Mouse (Mus musculus) midbrain, embryonic 11.5 days (tissue): Measurements from ENCODE around the gene Frmd4a. TPM values are rescaled to one million over a fixed set of nuclear protein-coding genes. Genes with fewer than 3 reads are reported as not detected.

Experiments
- ATAC-seq: fragments of 200-750 bp; cut with Nextera tagmentation; 2 replicates; pipeline ENCODE4 v1.8.0; 2017; ENCODE audit warnings: moderate TSS enrichment, moderate library complexity; ENCODE audit not compliant: low FRiP score
- DNase-seq: peaks from one replicate; pipeline ENCODE4 v3.0.0; 2015; ENCODE audit warnings: low spot score; ENCODE audit errors: missing footprints
- H3K27ac ChIP-seq: fragments of 300-500 bp; sonication (generic); 2 replicates; pipeline ENCODE4 v1.5.1; 2014; ENCODE audit warnings: low read depth, low read length
- H3K27me3 ChIP-seq: fragments of 300-500 bp; sonication (generic); 2 replicates; pipeline ENCODE4 v1.6.1; 2014; ENCODE audit warnings: mild to moderate bottlenecking, low read length, moderate library complexity, mixed read lengths; ENCODE audit not compliant: control insufficient read depth, insufficient read depth
- H3K36me3 ChIP-seq: fragments of 300-500 bp; sonication (generic); 2 replicates; pipeline ENCODE4 v1.6.1; 2014; ENCODE audit warnings: mild to moderate bottlenecking, low read length, moderate library complexity, mixed read lengths; ENCODE audit not compliant: control insufficient read depth, insufficient read depth
- H3K4me1 ChIP-seq: fragments of 300-500 bp; sonication (generic); 2 replicates; pipeline ENCODE4 v1.6.1; 2014; ENCODE audit warnings: low read length; ENCODE audit not compliant: control insufficient read depth, insufficient read depth
- H3K4me2 ChIP-seq: fragments of 300-500 bp; sonication (generic); 2 replicates; pipeline ENCODE4 v1.6.1; 2014; ENCODE audit warnings: mild to moderate bottlenecking, moderate library complexity
- H3K4me3 ChIP-seq: fragments of 300-500 bp; sonication (generic); 2 replicates; pipeline ENCODE4 v1.5.1; 2014; ENCODE audit warnings: low read depth, low read length
- H3K9ac ChIP-seq: fragments of 300-500 bp; sonication (generic); 2 replicates; pipeline ENCODE4 v1.6.1; 2014; ENCODE audit warnings: low read length
- H3K9me3 ChIP-seq: fragments of 300-500 bp; sonication (generic); 2 replicates; pipeline ENCODE4 v1.6.1; 2016; ENCODE audit warnings: low read length; ENCODE audit not compliant: control insufficient read depth
- WGBS: fragments of 180-500 bp; shearing (Covaris S2); extraction: QIAGEN DNeasy Blood & Tissue Kit; methylation state at CpG from one replicate; pipeline ENCODE4 v1.1.7; 2014; 5-methylcytosine and 5-hydroxymethylcytosine counted together
- polyA plus RNA-seq: library from polyadenylated mRNA; unstranded; fragments of >200 nt; fragmentation: Nextera tagmentation; extraction: Ambion mirVana; gene quantifications from 2 replicates; pipeline ENCODE4 v1.2.1, GENCODE M21; 2014

The Frmd4a gene
- polyA plus RNA-seq, 1 experiment from 2014 or later = 35.2 TPM

- ATAC-seq (no peak), DNase-seq (no peak)
- Histone ChIP-seq H3K27me3 (no peaks in the 10 kb centered on the region), H3K9me3 (no peaks in the 10 kb centered on the region), H3K27ac (no peak overlapping the region), H3K36me3 (no peaks in the 10 kb centered on the region), H3K4me1 (no peaks in the 10 kb centered on the region), H3K4me2 (no peak overlapping the region), H3K9ac (no peak overlapping the region), H3K4me3 (no peak overlapping the region)
- WGBS = 91% methylated on average over 4 of the region's 4 CpGs
Measured at GRCm38 (mm10) chr2:4170189-4170588, 152.7 kb downstream of the Frmd4a start.

- no peak overlapping the region for H3K9ac ChIP-seq
- peaks cover 4% of the 10 kb centered on the region; the same call in 1 of the 2 replicates for H3K4me1 ChIP-seq
- H3K27me3 ChIP-seq = no peaks in the 10 kb centered on the region
- H3K27ac ChIP-seq = no peak overlapping the region
- no peak overlapping the region for H3K4me2 ChIP-seq
- no peaks in the 10 kb centered on the region for H3K9me3 ChIP-seq
- H3K36me3 ChIP-seq = no peaks in the 10 kb centered on the region
- DNase-seq = no peak
- no peak overlapping the region for H3K4me3 ChIP-seq
- WGBS = 82% methylated on average over 8 of the region's 8 CpGs
- ATAC-seq = no peak
Measured at GRCm38 (mm10) chr2:4184991-4185390, 167.5 kb downstream of the Frmd4a start.

- no peak for ATAC-seq
- H3K27me3 ChIP-seq = no peaks in the 10 kb centered on the region
- no peak for DNase-seq
- H3K9me3 ChIP-seq = no peaks in the 10 kb centered on the region
- 79% methylated on average over 4 of the region's 4 CpGs for WGBS
- no peak overlapping the region for H3K4me3 ChIP-seq
- no peak overlapping the region for H3K9ac ChIP-seq
- peaks cover 11% of the 10 kb centered on the region for H3K4me1 ChIP-seq
- H3K4me2 ChIP-seq = no peak overlapping the region
- H3K36me3 ChIP-seq = no peaks in the 10 kb centered on the region
- H3K27ac ChIP-seq = no peak overlapping the region
Measured at GRCm38 (mm10) chr2:4187521-4187920, 170.0 kb downstream of the Frmd4a start.

- DNase-seq = no peak
- Histone ChIP-seq H3K4me2 (no peak overlapping the region), H3K27me3 (no peaks in the 10 kb centered on the region), H3K9me3 (no peaks in the 10 kb centered on the region), H3K4me1 (peaks cover 11% of the 10 kb centered on the region), H3K27ac (no peak overlapping the region; the same call in 1 of the 2 replicates), H3K4me3 (no peak overlapping the region), H3K36me3 (no peaks in the 10 kb centered on the region), H3K9ac (no peak overlapping the region)
- WGBS = 35% methylated on average over 3 of the region's 3 CpGs
- peak; percentile 30; the same call in 1 of the 2 replicates for ATAC-seq
Measured at GRCm38 (mm10) chr2:4188303-4188702, 170.8 kb downstream of the Frmd4a start.

- Histone ChIP-seq H3K27me3 (no peaks in the 10 kb centered on the region), H3K36me3 (no peaks in the 10 kb centered on the region), H3K4me2 (no peak overlapping the region), H3K4me3 (no peak overlapping the region), H3K9ac (no peak overlapping the region), H3K4me1 (peaks cover 11% of the 10 kb centered on the region), H3K27ac (no peak overlapping the region), H3K9me3 (no peaks in the 10 kb centered on the region)
- no peak for ATAC-seq
- 93% methylated on average over 3 of the region's 3 CpGs for WGBS
- no peak for DNase-seq
Measured at GRCm38 (mm10) chr2:4190345-4190744, 172.8 kb downstream of the Frmd4a start.

GRCm38 (mm10) chr2:4190995-4191394 lies 173.5 kb downstream of the Frmd4a start:
- Histone ChIP-seq H3K4me2 (no peak overlapping the region), H3K9ac (no peak overlapping the region), H3K27me3 (no peaks in the 10 kb centered on the region), H3K4me1 (peaks cover 11% of the 10 kb centered on the region), H3K9me3 (no peaks in the 10 kb centered on the region), H3K36me3 (no peaks in the 10 kb centered on the region), H3K27ac (no peak overlapping the region), H3K4me3 (no peak overlapping the region)
- WGBS = 52% methylated on average over 5 of the region's 5 CpGs
- DNase-seq (no peak), ATAC-seq (no peak)

GRCm38 (mm10) chr2:4193206-4193605 lies 175.7 kb downstream of the Frmd4a start:
- no peak for ATAC-seq
- no peak for DNase-seq
- H3K4me3 ChIP-seq = no peak overlapping the region
- H3K27me3 ChIP-seq = no peaks in the 10 kb centered on the region
- H3K9ac ChIP-seq = no peak overlapping the region
- H3K4me1 ChIP-seq = peaks cover 10% of the 10 kb centered on the region
- H3K27ac ChIP-seq = no peak overlapping the region
- H3K36me3 ChIP-seq = no peaks in the 10 kb centered on the region
- no peaks in the 10 kb centered on the region for H3K9me3 ChIP-seq
- H3K4me2 ChIP-seq = no peak overlapping the region

- peaks cover 7% of the 10 kb centered on the region for H3K4me1 ChIP-seq
- no peaks in the 10 kb centered on the region for H3K27me3 ChIP-seq
- no peak for ATAC-seq
- no peak overlapping the region for H3K9ac ChIP-seq
- no peak overlapping the region for H3K4me3 ChIP-seq
- no peak for DNase-seq
- H3K4me2 ChIP-seq = no peak overlapping the region
- H3K9me3 ChIP-seq = no peaks in the 10 kb centered on the region
- H3K36me3 ChIP-seq = no peaks in the 10 kb centered on the region
- H3K27ac ChIP-seq = no peak overlapping the region
- 84% methylated on average over 9 of the region's 9 CpGs for WGBS
Measured at GRCm38 (mm10) chr2:4194324-4195014, 177.0 kb downstream of the Frmd4a start.

- Histone ChIP-seq H3K9ac (no peak overlapping the region), H3K4me3 (no peak overlapping the region), H3K27ac (no peak overlapping the region), H3K36me3 (no peaks in the 10 kb centered on the region), H3K4me2 (no peak overlapping the region), H3K9me3 (no peaks in the 10 kb centered on the region), H3K4me1 (peaks cover 3% of the 10 kb centered on the region; the same call in 1 of the 2 replicates), H3K27me3 (no peaks in the 10 kb centered on the region)
- DNase-seq = no peak
- 84% methylated on average over 4 of the region's 4 CpGs for WGBS
- ATAC-seq = no peak
Measured at GRCm38 (mm10) chr2:4196041-4196440, 178.5 kb downstream of the Frmd4a start.
